Mouse (Mus musculus) lung, embryonic 16.5 days (tissue): ENCODE results near the gene Inpp5b. TPM values are rescaled to one million over a fixed set of nuclear protein-coding genes. Genes with fewer than 3 reads are reported as not detected.

ENCODE experiments used
- ATAC-seq: fragments of 200-750 bp; cut with Nextera tagmentation; 2 replicates; pipeline ENCODE4 v1.8.0; 2017; ENCODE audit warnings: low read depth, mild to moderate bottlenecking, moderate library complexity
- H3K27ac ChIP-seq: fragments of 300-500 bp; sonication (generic); 2 replicates; pipeline ENCODE4 v1.5.1; 2014; ENCODE audit warnings: mild to moderate bottlenecking, control low read depth, low read length
- H3K27me3 ChIP-seq: fragments of 300-500 bp; sonication (generic); 2 replicates; pipeline ENCODE4 v1.6.1; 2014; ENCODE audit warnings: low read depth, low read length, mixed read lengths; ENCODE audit not compliant: control insufficient read depth, insufficient read depth
- H3K36me3 ChIP-seq: fragments of 300-500 bp; sonication (generic); 2 replicates; pipeline ENCODE4 v1.6.1; 2014; ENCODE audit warnings: low read length; ENCODE audit not compliant: control insufficient read depth, insufficient read depth
- H3K4me1 ChIP-seq: fragments of 300-500 bp; sonication (generic); replicated peaks from 2 replicates; pipeline ENCODE4 v1.6.1; 2014; ENCODE audit warnings: low read length, mixed read lengths; ENCODE audit not compliant: control insufficient read depth, insufficient read depth
- H3K4me2 ChIP-seq: fragments of 300-500 bp; sonication (generic); 2 replicates; pipeline ENCODE4 v1.6.1; 2014; ENCODE audit warnings: low read depth, low read length, control low read depth
- H3K4me3 ChIP-seq: fragments of 300-500 bp; sonication (generic); 2 replicates; pipeline ENCODE4 v1.5.1; 2014; ENCODE audit warnings: mild to moderate bottlenecking, low read length, control low read depth
- H3K9ac ChIP-seq: fragments of 300-500 bp; sonication (generic); 2 replicates; pipeline ENCODE4 v1.6.1; 2014; ENCODE audit warnings: low read length, control low read depth
- H3K9me3 ChIP-seq: fragments of 300-500 bp; sonication (generic); 2 replicates; pipeline ENCODE4 v1.6.1; 2016; ENCODE audit warnings: low read length; ENCODE audit not compliant: control insufficient read depth
- WGBS: fragments of 180-500 bp; shearing (Covaris S2); extraction: QIAGEN DNeasy Blood & Tissue Kit; methylation state at CpG from one replicate; pipeline ENCODE4 v1.1.7; 2014; 5-methylcytosine and 5-hydroxymethylcytosine counted together
- polyA plus RNA-seq: library from polyadenylated mRNA; unstranded; fragments of >200 nt; fragmentation: Nextera tagmentation; extraction: Ambion mirVana; gene quantifications from 2 replicates; pipeline ENCODE4 v1.2.1, GENCODE M21; 2015

Gene Inpp5b
- polyA plus RNA-seq, 1 experiment from 2014 or later: 36.0 TPM

DNA sequence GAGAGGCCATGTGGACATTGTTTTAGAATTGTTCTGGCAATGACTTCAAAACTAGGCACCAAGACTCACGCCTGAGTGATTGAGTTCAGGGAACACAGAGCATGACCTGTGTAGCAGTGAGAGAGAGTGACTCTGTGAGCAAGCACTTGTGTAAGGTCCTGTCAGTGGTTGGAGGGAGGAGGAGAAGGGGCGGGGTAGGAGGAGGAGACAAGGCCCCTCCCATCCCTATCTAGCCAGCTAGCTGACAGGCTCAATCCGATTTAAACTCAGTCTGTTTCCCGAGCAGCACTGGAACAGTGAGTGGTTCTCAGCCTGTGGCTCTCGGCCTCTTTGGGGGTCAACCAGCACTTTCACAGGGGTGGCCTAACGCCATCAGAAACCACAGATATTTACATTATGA is 76.2 kb downstream of the Inpp5b start:
- WGBS: 21% methylated on average over 6 of the region's 6 CpGs
- peak; percentile 91 for ATAC-seq
- H3K9me3 ChIP-seq: no peaks in the 10 kb centered on the region
- H3K36me3 ChIP-seq: peaks cover 2% of the 10 kb centered on the region; the same call in 1 of the 2 replicates
- no peak overlapping the region for H3K27ac ChIP-seq
- H3K4me3 ChIP-seq: no peak overlapping the region
- H3K27me3 ChIP-seq: no peaks in the 10 kb centered on the region
- H3K4me1 ChIP-seq: peaks cover 3% of the 10 kb centered on the region
- no peak overlapping the region for H3K4me2 ChIP-seq
- no peak overlapping the region for H3K9ac ChIP-seq

DNA sequence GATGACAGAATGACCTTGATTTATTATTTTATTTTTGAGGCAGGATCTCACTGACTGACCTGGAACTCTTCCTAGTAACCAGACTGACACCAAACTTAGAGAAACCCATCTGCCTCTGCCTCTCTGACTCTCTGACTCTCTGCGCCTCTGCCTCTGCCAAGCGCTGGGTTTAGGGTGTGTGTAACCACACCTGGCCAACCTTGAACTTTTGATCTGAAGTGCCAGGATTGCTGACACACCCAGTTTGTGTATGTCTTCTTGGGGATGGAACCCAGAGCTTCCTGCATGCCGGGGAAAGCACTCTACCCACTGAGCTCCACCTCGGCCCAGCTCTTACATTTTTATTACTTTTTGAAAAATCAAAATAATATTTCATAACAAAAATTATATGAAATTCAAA is 77.2 kb downstream of the Inpp5b start:
- ATAC-seq: no peak
- Histone ChIP-seq H3K9ac (no peak overlapping the region), H3K27me3 (no peaks in the 10 kb centered on the region), H3K9me3 (no peaks in the 10 kb centered on the region), H3K4me1 (peaks cover 3% of the 10 kb centered on the region), H3K36me3 (peaks cover 7% of the 10 kb centered on the region; the same call in 1 of the 2 replicates), H3K27ac (no peak overlapping the region), H3K4me3 (no peak overlapping the region), H3K4me2 (no peak overlapping the region)
- 91% methylated on average over 4 of the region's 4 CpGs for WGBS

DNA sequence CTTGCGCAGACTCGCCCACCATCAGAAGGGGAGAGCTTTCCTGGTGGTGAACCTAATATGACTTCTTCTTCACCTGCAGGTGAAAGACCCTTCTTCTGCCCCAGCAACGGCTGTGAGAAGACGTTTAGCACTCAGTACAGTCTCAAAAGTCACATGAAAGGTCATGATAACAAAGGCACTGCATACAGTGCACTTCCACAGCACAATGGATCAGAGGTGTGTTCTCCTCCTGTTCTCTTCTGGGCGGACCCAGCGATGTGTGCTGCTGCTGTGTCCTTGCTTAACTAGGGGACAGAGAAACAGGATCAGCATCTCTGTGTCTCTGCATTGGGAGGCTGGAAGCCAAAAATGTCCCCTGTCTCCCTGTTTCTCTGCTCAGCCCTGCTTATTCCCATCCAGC is 83.3 kb downstream of the Inpp5b start:
- Histone ChIP-seq H3K4me1 (no peaks in the 10 kb centered on the region), H3K27me3 (no peaks in the 10 kb centered on the region), H3K27ac (no peak overlapping the region), H3K9ac (no peak overlapping the region), H3K9me3 (no peaks in the 10 kb centered on the region), H3K4me3 (no peak overlapping the region), H3K4me2 (no peak overlapping the region), H3K36me3 (peaks cover 7% of the 10 kb centered on the region; the same call in 1 of the 2 replicates)
- ATAC-seq: no peak
- 92% methylated on average over 6 of the region's 6 CpGs for WGBS

DNA sequence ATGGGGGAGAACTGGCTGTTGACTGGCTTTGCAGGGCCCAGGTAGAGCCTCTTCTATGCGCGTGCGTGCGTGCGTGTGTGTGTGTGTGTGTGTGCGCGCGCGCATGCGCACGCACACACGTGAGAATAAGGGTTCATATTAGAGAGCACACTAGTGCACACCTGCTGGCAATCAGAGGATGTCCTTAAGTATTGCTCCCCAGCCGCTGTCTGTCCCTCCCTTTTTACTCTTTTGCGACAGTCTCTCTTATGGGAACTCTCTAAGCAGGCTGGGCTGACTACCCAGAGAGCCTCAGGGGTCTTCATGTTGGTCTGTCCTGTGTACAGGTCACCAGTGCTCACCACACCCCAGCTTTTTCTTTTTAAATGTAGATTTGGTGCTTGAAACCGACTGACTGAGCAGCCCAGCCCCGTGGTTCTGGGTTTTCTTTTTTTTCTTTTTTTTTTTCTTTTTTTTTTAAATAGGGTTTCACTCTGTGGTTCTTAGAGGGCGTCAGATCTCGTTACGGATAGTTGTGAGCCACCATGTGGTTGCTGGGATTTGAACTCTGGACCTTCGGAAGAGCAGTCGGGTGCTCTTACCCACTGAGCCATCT is 83.8 kb downstream of the Inpp5b start:
- H3K4me2 ChIP-seq: no peak overlapping the region
- no peak overlapping the region for H3K9ac ChIP-seq
- no peak overlapping the region for H3K27ac ChIP-seq
- 96% methylated on average over 21 of the region's 21 CpGs for WGBS
- no peaks in the 10 kb centered on the region for H3K27me3 ChIP-seq
- H3K4me1 ChIP-seq: no peaks in the 10 kb centered on the region
- no peak for ATAC-seq
- H3K9me3 ChIP-seq: no peaks in the 10 kb centered on the region
- H3K36me3 ChIP-seq: peaks cover 7% of the 10 kb centered on the region; the same call in 1 of the 2 replicates
- no peak overlapping the region for H3K4me3 ChIP-seq

DNA sequence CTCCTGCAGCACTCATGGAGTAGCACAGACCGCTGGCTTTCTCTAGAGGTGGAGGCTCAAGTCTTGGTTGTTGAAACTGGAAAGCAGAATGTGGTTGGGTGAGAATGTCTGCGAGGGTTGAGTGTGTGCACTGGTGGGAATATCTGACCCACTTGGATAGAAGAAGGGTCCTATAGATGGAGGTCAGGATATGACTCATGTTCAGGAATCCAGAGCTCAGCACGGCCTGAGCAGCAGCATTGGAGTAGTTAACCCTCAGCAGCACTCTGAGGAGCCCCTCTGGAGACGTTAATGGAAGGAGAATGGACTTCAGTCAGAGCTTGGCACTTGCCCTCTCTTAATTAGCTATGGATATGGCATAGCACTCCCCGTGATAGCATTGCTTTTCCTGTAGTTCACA is 88.0 kb downstream of the Inpp5b start:
- H3K4me2 ChIP-seq: no peak overlapping the region
- H3K36me3 ChIP-seq: peaks cover 8% of the 10 kb centered on the region; the same call in 1 of the 2 replicates
- 50% methylated on average over 5 of the region's 5 CpGs for WGBS
- no peaks in the 10 kb centered on the region for H3K27me3 ChIP-seq
- H3K4me3 ChIP-seq: no peak overlapping the region
- no peak overlapping the region for H3K9ac ChIP-seq
- H3K4me1 ChIP-seq: no peaks in the 10 kb centered on the region
- H3K27ac ChIP-seq: no peak overlapping the region
- H3K9me3 ChIP-seq: no peaks in the 10 kb centered on the region
- no peak for ATAC-seq

DNA sequence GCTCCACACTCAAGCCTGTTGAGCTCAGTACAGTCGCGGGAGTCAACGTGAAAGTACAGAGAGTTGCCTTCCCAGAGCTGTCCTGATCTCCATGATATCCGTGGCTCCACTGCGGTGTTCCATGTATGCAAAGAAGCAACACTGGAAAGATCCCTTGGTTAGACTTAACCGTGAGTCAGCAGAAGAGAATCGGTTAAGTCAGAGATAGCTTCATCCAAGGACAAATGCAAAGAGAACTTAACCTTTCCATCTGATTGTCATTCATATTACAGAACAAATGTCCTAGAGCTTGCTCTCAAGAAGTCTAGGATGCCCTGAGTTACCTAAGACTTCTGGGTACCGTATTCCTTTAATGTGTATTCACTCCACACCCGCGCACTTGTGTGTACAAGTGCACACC is 91.1 kb downstream of the Inpp5b start:
- no peak overlapping the region for H3K27ac ChIP-seq
- peaks cover 15% of the 10 kb centered on the region for H3K36me3 ChIP-seq
- WGBS: 94% methylated on average over 10 of the region's 10 CpGs
- H3K4me3 ChIP-seq: no peak overlapping the region
- H3K27me3 ChIP-seq: no peaks in the 10 kb centered on the region
- H3K4me2 ChIP-seq: no peak overlapping the region
- no peak for ATAC-seq
- no peaks in the 10 kb centered on the region for H3K4me1 ChIP-seq
- no peaks in the 10 kb centered on the region for H3K9me3 ChIP-seq
- H3K9ac ChIP-seq: no peak overlapping the region

DNA sequence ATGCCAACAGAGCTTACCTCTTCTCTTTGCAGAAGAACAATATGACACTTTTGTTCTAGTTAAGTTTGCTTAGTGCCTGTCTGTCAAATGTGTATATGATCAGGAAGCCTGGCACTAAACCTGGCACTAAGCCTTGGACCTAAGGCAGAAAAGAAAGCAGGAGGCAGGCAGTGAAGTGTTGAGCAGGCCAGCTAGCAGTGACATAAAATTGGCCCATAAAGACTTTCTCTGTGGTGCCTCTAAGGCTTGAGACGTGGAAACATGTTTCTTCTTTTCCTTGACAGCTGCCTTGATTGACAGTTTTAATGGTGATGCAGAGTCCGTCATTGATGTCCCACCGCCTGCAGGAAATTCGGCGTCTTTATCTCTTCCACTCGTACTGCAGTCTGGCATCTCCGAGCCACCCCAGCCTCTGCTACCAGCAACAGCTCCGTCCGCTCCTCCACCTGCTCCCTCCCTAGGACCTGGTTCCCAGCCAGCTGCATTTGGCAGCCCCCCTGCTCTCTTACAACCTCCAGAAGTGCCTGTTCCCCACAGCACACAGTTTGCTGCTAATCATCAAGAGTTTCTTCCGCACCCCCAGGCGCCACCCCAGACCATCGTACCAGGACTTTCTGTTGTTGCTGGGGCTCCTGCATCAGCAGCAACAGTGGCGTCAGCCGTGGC is 96.5 kb downstream of the Inpp5b start:
- ATAC-seq: no peak
- H3K9ac ChIP-seq: no peak overlapping the region
- no peaks in the 10 kb centered on the region for H3K27me3 ChIP-seq
- peaks cover 21% of the 10 kb centered on the region for H3K36me3 ChIP-seq
- H3K4me3 ChIP-seq: no peak overlapping the region
- H3K27ac ChIP-seq: no peak overlapping the region
- H3K4me1 ChIP-seq: no peaks in the 10 kb centered on the region
- H3K4me2 ChIP-seq: no peak overlapping the region
- H3K9me3 ChIP-seq: peaks cover 4% of the 10 kb centered on the region
- WGBS: 80% methylated on average over 14 of the region's 14 CpGs

DNA sequence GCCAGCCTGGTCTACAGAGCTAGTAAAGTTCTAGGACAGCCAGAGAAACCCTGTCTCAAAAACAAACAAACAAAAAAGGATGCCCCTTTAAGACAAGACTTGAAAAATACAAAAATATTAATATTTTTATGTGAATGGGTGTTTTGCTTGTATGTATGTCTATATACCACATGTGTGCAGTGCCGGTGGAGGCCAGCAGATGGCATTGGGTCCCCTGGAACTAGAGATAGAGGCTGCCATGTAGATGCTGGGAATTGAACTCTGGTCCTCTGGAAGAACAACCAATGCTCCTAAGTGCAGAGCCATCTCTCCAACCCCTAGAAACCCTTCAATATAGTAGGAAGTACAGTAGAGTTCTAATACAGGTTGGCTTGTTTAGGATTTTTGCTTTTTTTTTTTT is 99.3 kb downstream of the Inpp5b start:
- H3K4me3 ChIP-seq: no peak overlapping the region
- H3K4me2 ChIP-seq: no peak overlapping the region
- no peak overlapping the region for H3K27ac ChIP-seq
- H3K4me1 ChIP-seq: no peaks in the 10 kb centered on the region
- H3K27me3 ChIP-seq: no peaks in the 10 kb centered on the region
- no peak overlapping the region for H3K9ac ChIP-seq
- 97% methylated on average over 1 of the region's 1 CpGs for WGBS
- ATAC-seq: no peak
- H3K9me3 ChIP-seq: peaks cover 4% of the 10 kb centered on the region
- H3K36me3 ChIP-seq: peaks cover 21% of the 10 kb centered on the region

DNA sequence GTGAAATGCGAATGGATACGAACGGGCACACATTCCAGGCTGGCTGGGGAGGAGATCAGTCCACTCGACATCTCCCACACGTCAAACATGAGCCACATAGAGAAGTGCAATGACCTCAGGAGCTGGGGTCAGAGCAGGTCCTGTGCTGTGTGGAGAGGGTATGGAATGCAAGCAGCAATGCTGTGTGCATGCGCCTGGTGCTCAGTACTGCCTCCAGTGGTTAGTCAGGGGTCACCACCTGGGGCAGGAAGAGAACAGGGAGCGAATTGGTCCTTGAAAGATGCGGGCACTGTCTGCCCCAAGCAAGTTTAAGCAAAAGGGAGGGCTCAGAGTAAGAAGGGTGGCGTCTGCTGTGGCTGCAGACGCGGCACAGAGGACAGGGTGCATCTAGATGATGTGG is 101.8 kb downstream of the Inpp5b start:
- no peaks in the 10 kb centered on the region for H3K27me3 ChIP-seq
- H3K9me3 ChIP-seq: peaks cover 4% of the 10 kb centered on the region
- H3K4me3 ChIP-seq: no peak overlapping the region
- peak; percentile 27 for ATAC-seq
- no peak overlapping the region for H3K27ac ChIP-seq
- H3K4me1 ChIP-seq: no peaks in the 10 kb centered on the region; the same call in 1 of the 2 replicates
- no peak overlapping the region for H3K4me2 ChIP-seq
- H3K36me3 ChIP-seq: peaks cover 10% of the 10 kb centered on the region
- no peak overlapping the region for H3K9ac ChIP-seq
- 53% methylated on average over 11 of the region's 11 CpGs for WGBS
